Mouse (Mus musculus) spleen, postnatal 36 days (tissue): ENCODE measurements around the gene Pbx3.

Experiments
- DNase-seq, 2 experiments: peaks; one replicate each; pipeline ENCODE4 v3.0.0; 2022; ENCODE audit warnings: low spot score in 2 of 2, mixed read lengths in 1 of 2

Gene Pbx3

GRCm38 (mm10) chr2:34147036-34147435, 225.9 kb downstream of the Pbx3 start:
- DNase-seq: no peak

GRCm38 (mm10) chr2:34146431-34146830, 226.5 kb downstream of the Pbx3 start:
- DNase-seq: no peak

GRCm38 (mm10) chr2:34139470-34140158, 233.3 kb downstream of the Pbx3 start:
- no peak for DNase-seq

GRCm38 (mm10) chr2:34135316-34135715, 237.6 kb downstream of the Pbx3 start:
- DNase-seq: no peak

- DNase-seq: no peak
Observed at GRCm38 (mm10) chr2:34132751-34133150, 240.2 kb downstream of the Pbx3 start.

- no peak for DNase-seq
Observed at GRCm38 (mm10) chr2:34129674-34130267, 243.2 kb downstream of the Pbx3 start.

GRCm38 (mm10) chr2:34127871-34128270, 245.1 kb downstream of the Pbx3 start:
- DNase-seq: no peak

- DNase-seq: no peak
Observed at GRCm38 (mm10) chr2:34123896-34124295, 249.0 kb downstream of the Pbx3 start.
